Mouse (Mus musculus) frontal cortex, postnatal 10 days (tissue): ENCODE data around the gene Tubb1.

Experiments used
- DNase-seq, 2 experiments: peaks; one replicate each; pipeline ENCODE4 v3.0.0; 2022; ENCODE audit warnings: low spot score in 2 of 2, mixed read lengths in 1 of 2

Gene Tubb1

DNA sequence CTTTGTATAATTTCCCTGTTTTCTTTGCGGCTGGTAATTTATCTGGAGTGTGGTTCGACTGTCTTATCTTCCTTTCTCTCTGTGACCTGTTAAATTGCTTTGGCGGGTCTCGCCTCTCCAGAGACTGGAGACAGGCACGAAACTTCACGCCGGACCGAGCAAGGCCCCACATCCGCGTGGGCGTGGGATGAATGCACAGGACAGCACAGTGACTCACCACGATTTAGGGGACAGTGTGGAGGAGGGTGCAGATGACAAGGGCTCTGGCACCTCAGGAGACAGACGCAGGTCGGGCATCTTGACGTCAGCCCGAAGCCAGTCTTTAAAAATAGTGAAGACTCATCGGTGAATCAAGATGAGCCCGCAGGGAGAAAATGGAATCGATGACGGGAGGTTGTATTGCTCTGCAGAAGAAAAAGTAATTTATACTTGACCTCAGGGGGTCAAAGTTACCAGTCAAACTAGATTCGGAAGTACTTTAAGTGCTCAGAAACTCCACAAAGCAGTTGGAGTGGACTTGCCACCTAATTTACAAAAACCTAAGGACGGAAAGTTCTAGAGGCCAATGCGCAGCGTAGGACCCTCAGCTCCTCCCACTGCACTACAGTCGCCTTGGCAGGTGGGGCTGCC is 52.5 kb downstream of the Tubb1 start:
- no peak for DNase-seq
